ENCODE assay signal across 27 mouse cellular contexts in genomic region chr6:104343986-104344385, GRCm38 (mm10).
"Had no signal": no experiment of that assay in that cellular context is flagged by ENCODE, and none has a peak within 500 bp of the region (broad histone marks: within the 10 kb centered on the region; RNA-seq: fewer than 3 reads in every experiment).

No protein-coding gene starts in this region.

- DNase-seq: gastrocnemius, postnatal 14 days; heart, adult 18-20 months; heart, postnatal 10 days; heart, postnatal 4 days; kidney, adult 18-20 months; kidney, adult 8-10 months; kidney, postnatal 10 days; kidney, postnatal 25 days; kidney, postnatal 4 days; liver; liver, embryonic 13.5 days; liver, postnatal 0 days had no signal

- H3K36me3 ChIP-seq: heart, embryonic 10.5 days; heart, embryonic 12.5 days; hindbrain, embryonic 10.5 days; hindbrain, embryonic 12.5 days; intestine, embryonic 15.5 days; limb, embryonic 10.5 days; limb, embryonic 12.5 days; liver, embryonic 13.5 days; liver, embryonic 15.5 days had no signal

- H3K4me2 ChIP-seq: heart, embryonic 12.5 days; hindbrain, embryonic 12.5 days; hindbrain, embryonic 14.5 days; intestine, embryonic 15.5 days; limb, embryonic 12.5 days; liver, embryonic 11.5 days; liver, embryonic 13.5 days; liver, embryonic 15.5 days had no signal

- H3K4me1 ChIP-seq: heart, embryonic 10.5 days; heart, embryonic 12.5 days; hindbrain, embryonic 10.5 days; hindbrain, embryonic 12.5 days; intestine, embryonic 15.5 days; limb, embryonic 10.5 days; limb, embryonic 12.5 days; liver, embryonic 13.5 days; liver, embryonic 15.5 days had no signal

- H3K9me3 ChIP-seq: heart, embryonic 10.5 days; heart, embryonic 12.5 days; hindbrain, embryonic 10.5 days; hindbrain, embryonic 12.5 days; intestine, embryonic 15.5 days; limb, embryonic 10.5 days; limb, embryonic 12.5 days; liver, embryonic 13.5 days; liver, embryonic 15.5 days had no signal

- H3K27me3 ChIP-seq: heart, embryonic 12.5 days; hindbrain, embryonic 12.5 days; intestine, embryonic 15.5 days; limb, embryonic 12.5 days; liver, embryonic 13.5 days; liver, embryonic 15.5 days had no signal

- H3K4me3 ChIP-seq: heart, embryonic 10.5 days; heart, embryonic 12.5 days; hindbrain, embryonic 10.5 days; hindbrain, embryonic 12.5 days; intestine, embryonic 15.5 days; layer of hippocampus, adult 2 months; left cerebral cortex, adult 2 months; limb, embryonic 10.5 days; limb, embryonic 12.5 days; liver, embryonic 13.5 days; liver, embryonic 15.5 days had no signal

- H3K27ac ChIP-seq: heart, embryonic 10.5 days; hindbrain, embryonic 10.5 days; hindbrain, embryonic 12.5 days; hindbrain, embryonic 14.5 days; intestine, embryonic 15.5 days; layer of hippocampus, adult 2 months; left cerebral cortex, adult 2 months; limb, embryonic 10.5 days; limb, embryonic 12.5 days; liver, embryonic 13.5 days; liver, embryonic 15.5 days had no signal

- H3K9ac ChIP-seq: heart, embryonic 12.5 days; hindbrain, embryonic 12.5 days; hindbrain, embryonic 14.5 days; intestine, embryonic 15.5 days; limb, embryonic 12.5 days; liver, embryonic 13.5 days; liver, embryonic 15.5 days; liver, postnatal 0 days had no signal

- ATAC-seq: hindbrain, embryonic 16.5 days; inflammation-experienced regulatory T-cells, adult 6 months; intestine, embryonic 15.5 days; intestine, postnatal 0 days; liver, postnatal 0 days had no signal
